Mouse (Mus musculus) ES-E14 (cell line): ENCODE measurements around the gene Triml2.

ENCODE experiments used
- CHD2 ChIP-seq: IDR thresholded peaks from 2 replicates; pipeline ENCODE4 v1.6.1; 2014; ENCODE audit warnings: mild to moderate bottlenecking, low read depth, low read length, inconsistent platforms
- MAFK ChIP-seq: IDR thresholded peaks from 2 replicates; pipeline ENCODE4 v1.6.1; 2014; ENCODE audit warnings: mild to moderate bottlenecking, low read depth, low read length, inconsistent platforms; ENCODE audit not compliant: insufficient read depth
- ZC3H11A ChIP-seq: IDR thresholded peaks from 2 replicates; pipeline ENCODE4 v1.6.1; 2012; ENCODE audit warnings: low read depth, mild to moderate bottlenecking, inconsistent platforms, low read length, borderline replicate concordance

DNA sequence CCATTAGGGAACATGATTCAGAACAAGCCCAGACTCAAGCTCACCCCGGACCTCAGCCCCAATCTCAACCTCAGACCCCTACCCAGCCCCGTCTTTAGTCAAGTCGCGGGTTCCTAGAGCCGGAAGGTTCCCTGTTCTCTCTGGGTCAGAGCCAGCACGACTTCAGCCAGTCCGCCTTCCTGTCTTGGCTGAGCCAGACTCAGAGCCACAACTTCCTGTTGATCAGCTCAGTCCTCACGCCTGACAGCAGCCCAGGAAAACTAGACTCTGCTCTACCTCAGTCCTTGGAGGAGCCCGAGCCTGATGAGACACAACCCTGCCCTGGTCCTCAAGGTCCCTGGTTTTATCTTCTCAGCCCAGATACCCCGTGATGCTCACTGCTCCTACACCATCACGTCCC is 17.1 kb upstream of the Triml2 start:
- TF ChIP-seq ZC3H11A (no peak), MAFK (no peak), CHD2 (no peak)
